Comparison of ENCODE assay signal across 9 mouse cellular contexts in genomic region chr9:20943911-20944310, GRCm38 (mm10). TPM values are rescaled to one million over a fixed set of nuclear protein-coding genes. Genes with fewer than 3 reads are reported as not detected.
DNase-seq lines count a peak whose midpoint lies in the region; ATAC-seq and TF ChIP-seq lines count a peak whose summit lies in the region.
"Had no signal": no experiment of that assay in that cellular context is flagged by ENCODE, and none has a peak within 500 bp of the region (broad histone marks: within the 10 kb centered on the region; RNA-seq: fewer than 3 reads in every experiment).

No protein-coding gene starts in this region.

- DNase-seq in kidney, postnatal 36 days, result no peak
- DNase-seq in Patski (ENCODE audit: low read depth, low spot score), result no peak
- DNase-seq in midbrain, postnatal 0 days (ENCODE audit: low spot score), result no peak
- no peak for DNase-seq in ovary, postnatal 36 days (ENCODE audit: low spot score)
- DNase-seq in lung, adult 2 months, result no peak
- no peak for DNase-seq in spleen, postnatal 14 days (ENCODE audit: low spot score in 2 of 2)
- DNase-seq: cerebellum, adult 8-10 months had no signal

- TF ChIP-seq POLR2A in embryonic fibroblast, embryonic 13.5 days (IDR thresholded peaks at IDR 0.05; ENCODE audit: low read depth, low read length), result no peak
- no peak for TF ChIP-seq POLR2A in lung, adult 2 months (IDR thresholded peaks at IDR 0.05; ENCODE audit: borderline replicate concordance, extremely low read depth, low read depth, low read length)

- 10% methylated on average over 2 of the region's 2 CpGs for WGBS in kidney, embryonic 14.5 days
- 9% methylated on average over 2 of the region's 2 CpGs for WGBS in midbrain, postnatal 0 days
- WGBS in lung, adult 2 months, result 25% methylated on average over 2 of the region's 2 CpGs

- H3K4me2 ChIP-seq in kidney, embryonic 14.5 days (replicated peaks; ENCODE audit: low read depth, low read length), result no peak overlapping the region
- no peak overlapping the region for H3K4me2 ChIP-seq in midbrain, postnatal 0 days (ENCODE audit: low read depth, low read length, poor library complexity, severe bottlenecking)

- H3K36me3 ChIP-seq in kidney, embryonic 14.5 days (ENCODE audit: control insufficient read depth, insufficient read depth, low read length), result peaks cover 46% of the 10 kb centered on the region
- peaks cover 28% of the 10 kb centered on the region for H3K36me3 ChIP-seq in midbrain, postnatal 0 days (ENCODE audit: insufficient read depth, low read length)

- peak; percentile 74 for ATAC-seq in kidney, embryonic 14.5 days (ENCODE audit: low FRiP score, low TSS enrichment)
- peak; percentile 7 for ATAC-seq in Patski
- ATAC-seq in midbrain, postnatal 0 days (ENCODE audit: low FRiP score), result no peak

- H3K9ac ChIP-seq in kidney, embryonic 14.5 days (ENCODE audit: low read depth, low read length), result no peak overlapping the region
- 0 out of 2 replicates have a peak overlapping the region, but pooled peaks have one; percentile 5 for H3K9ac ChIP-seq in midbrain, postnatal 0 days (replicated peaks; ENCODE audit: low read length, poor library complexity, severe bottlenecking)

- H3K27me3 ChIP-seq in kidney, embryonic 14.5 days (ENCODE audit: control insufficient read depth, insufficient read depth, low read length), result no peaks in the 10 kb centered on the region
- H3K27me3 ChIP-seq in Patski, result no peaks in the 10 kb centered on the region
- no peaks in the 10 kb centered on the region for H3K27me3 ChIP-seq in midbrain, postnatal 0 days (ENCODE audit: insufficient read depth, low read length)

- in situ Hi-C loops in Patski (cut with MboI; ENCODE audit: low pct_unique_long_range_greater_than_20kb), result no loop called here

- no peaks in the 10 kb centered on the region for H3K9me3 ChIP-seq in kidney, embryonic 14.5 days (ENCODE audit: control insufficient read depth, low read length)
- H3K9me3 ChIP-seq in midbrain, postnatal 0 days (ENCODE audit: low read length), result no peaks in the 10 kb centered on the region

- peaks cover 13% of the 10 kb centered on the region; the same call in 1 of the 2 replicates for H3K4me1 ChIP-seq in kidney, embryonic 14.5 days (ENCODE audit: control insufficient read depth, insufficient read depth, low read length)
- H3K4me1 ChIP-seq in embryonic fibroblast, embryonic 13.5 days (ENCODE audit: control insufficient read depth, insufficient read depth, low read length), result peaks cover 18% of the 10 kb centered on the region
- H3K4me1 ChIP-seq in midbrain, postnatal 0 days (ENCODE audit: insufficient read depth, low read length), result no peaks in the 10 kb centered on the region
- no peaks in the 10 kb centered on the region for H3K4me1 ChIP-seq in lung, adult 2 months (ENCODE audit: control insufficient read depth, insufficient read depth, low read length)

- H3K4me3 ChIP-seq in kidney, embryonic 14.5 days (ENCODE audit: low read length), result no peak overlapping the region
- H3K4me3 ChIP-seq in embryonic fibroblast, embryonic 13.5 days (ENCODE audit: insufficient read depth, low read length), result no peak overlapping the region
- H3K4me3 ChIP-seq in midbrain, postnatal 0 days (ENCODE audit: low read depth, low read length), result no peak overlapping the region
- H3K4me3 ChIP-seq in lung, adult 2 months (replicated peaks; ENCODE audit: extremely low read depth, low read depth, low read length), result no peak overlapping the region

- no peak overlapping the region for H3K27ac ChIP-seq in kidney, embryonic 14.5 days (ENCODE audit: low read depth, low read length)
- peak overlapping the region; percentile 10; the same call in 1 of the 2 replicates for H3K27ac ChIP-seq in embryonic fibroblast, embryonic 13.5 days (ENCODE audit: insufficient read depth, low read length)
- H3K27ac ChIP-seq in midbrain, postnatal 0 days (ENCODE audit: low read depth, low read length), result no peak overlapping the region

- no peak for TF ChIP-seq CTCF in Patski (IDR thresholded peaks at IDR 0.05)
- no peak for TF ChIP-seq CTCF in embryonic fibroblast, embryonic 13.5 days (IDR thresholded peaks at IDR 0.05; ENCODE audit: borderline replicate concordance, insufficient read depth, low read length)
- TF ChIP-seq CTCF in midbrain, postnatal 0 days (IDR thresholded peaks at IDR 0.05), result no peak
- TF ChIP-seq CTCF in lung, adult 2 months (IDR thresholded peaks at IDR 0.05; ENCODE audit: insufficient read depth, low read length), result no peak

- CTCF ChIA-PET in Patski (lab: Charles Lee), result interaction anchor here (1.0 to 4.0 kb wide), 10 partner anchors 10 to 66 kb away, joined by 3 to 29 read pairs (median 6); partner anchors contain the start of gene Eif3g

- POLR2A ChIA-PET in Patski (lab: Charles Lee), result interaction anchor here (1.2 to 1.4 kb wide), 2 partner anchors 9 to 59 kb away, joined by 3 to 5 read pairs; no protein-coding TSS in a partner anchor

RNA-seq across cellular contexts. Expression of gene Dnmt1, which starts 15.8 kb away (rescaled TPM):
- polyA plus RNA-seq in kidney, embryonic 14.5 days (2014; fragmentation: Nextera tagmentation; extraction: Ambion mirVana), result 71.8 and 87.1 TPM in 2 replicates
- polyA plus RNA-seq in Patski (2021), result 54.3 TPM
- 47.2 and 59.0 TPM in 2 replicates for polyA plus RNA-seq in embryonic fibroblast, embryonic 13.5 days (2011; ENCODE audit: insufficient read length, low read depth, missing spikeins)
- total RNA-seq in midbrain, postnatal 0 days (2014; rRNA removed), result 94.6 and 97.7 TPM in 2 replicates
- polyA plus RNA-seq in midbrain, postnatal 0 days (2015; fragmentation: Nextera tagmentation; extraction: Ambion mirVana), result 40.8 and 42.1 TPM in 2 replicates
- 20.5 and 22.8 TPM in 2 replicates for polyA plus RNA-seq in lung, adult 2 months (2012; rRNA removed)

RNA-seq across cellular contexts. Expression of gene S1pr2, which starts 32.7 kb away (rescaled TPM):
- polyA plus RNA-seq in kidney, embryonic 14.5 days (2014; fragmentation: Nextera tagmentation; extraction: Ambion mirVana), result 26.7 and 36.1 TPM in 2 replicates
- polyA plus RNA-seq in Patski (2021), result 10.9 TPM
- polyA plus RNA-seq in embryonic fibroblast, embryonic 13.5 days (2011; ENCODE audit: insufficient read length, low read depth, missing spikeins), result 34.0 and 36.2 TPM in 2 replicates
- 4.7 and 7.3 TPM in 2 replicates for total RNA-seq in midbrain, postnatal 0 days (2014; rRNA removed)
- polyA plus RNA-seq in midbrain, postnatal 0 days (2015; fragmentation: Nextera tagmentation; extraction: Ambion mirVana), result 5.5 and 7.2 TPM in 2 replicates
- 24.2 and 32.1 TPM in 2 replicates for polyA plus RNA-seq in lung, adult 2 months (2012; rRNA removed)

RNA-seq across cellular contexts. Expression of gene Eif3g, which starts 45.5 kb away (rescaled TPM):
- 327 and 329 TPM in 2 replicates for polyA plus RNA-seq in kidney, embryonic 14.5 days (2014; fragmentation: Nextera tagmentation; extraction: Ambion mirVana)
- polyA plus RNA-seq in Patski (2021), result 172 TPM
- 106 and 107 TPM in 2 replicates for polyA plus RNA-seq in embryonic fibroblast, embryonic 13.5 days (2011; ENCODE audit: insufficient read length, low read depth, missing spikeins)
- 95.7 and 102 TPM in 2 replicates for total RNA-seq in midbrain, postnatal 0 days (2014; rRNA removed)
- 227 and 232 TPM in 2 replicates for polyA plus RNA-seq in midbrain, postnatal 0 days (2015; fragmentation: Nextera tagmentation; extraction: Ambion mirVana)
- polyA plus RNA-seq in lung, adult 2 months (2012; rRNA removed), result 88.4 and 93.6 TPM in 2 replicates

RNA-seq across cellular contexts. Expression of gene Ppan, which starts 55.9 kb away (rescaled TPM):
- polyA plus RNA-seq in kidney, embryonic 14.5 days (2014; fragmentation: Nextera tagmentation; extraction: Ambion mirVana), result 82.3 and 90.0 TPM in 2 replicates
- polyA plus RNA-seq in Patski (2021), result 42.2 TPM
- 31.1 and 34.5 TPM in 2 replicates for polyA plus RNA-seq in embryonic fibroblast, embryonic 13.5 days (2011; ENCODE audit: insufficient read length, low read depth, missing spikeins)
- 42.0 and 52.6 TPM in 2 replicates for total RNA-seq in midbrain, postnatal 0 days (2014; rRNA removed)
- 37.9 and 39.9 TPM in 2 replicates for polyA plus RNA-seq in midbrain, postnatal 0 days (2015; fragmentation: Nextera tagmentation; extraction: Ambion mirVana)
- 36.2 and 49.8 TPM in 2 replicates for polyA plus RNA-seq in lung, adult 2 months (2012; rRNA removed)

RNA-seq across cellular contexts. Expression of gene Mrpl4, which starts 58.6 kb away (rescaled TPM):
- 145 and 146 TPM in 2 replicates for polyA plus RNA-seq in kidney, embryonic 14.5 days (2014; fragmentation: Nextera tagmentation; extraction: Ambion mirVana)
- 89.1 TPM for polyA plus RNA-seq in Patski (2021)
- 43.7 and 43.9 TPM in 2 replicates for polyA plus RNA-seq in embryonic fibroblast, embryonic 13.5 days (2011; ENCODE audit: insufficient read length, low read depth, missing spikeins)
- total RNA-seq in midbrain, postnatal 0 days (2014; rRNA removed), result 62.9 and 80.9 TPM in 2 replicates
- 105 TPM in 2 replicates for polyA plus RNA-seq in midbrain, postnatal 0 days (2015; fragmentation: Nextera tagmentation; extraction: Ambion mirVana)
- polyA plus RNA-seq in lung, adult 2 months (2012; rRNA removed), result 113 and 130 TPM in 2 replicates
